Mouse (Mus musculus) heart, postnatal 14 days (tissue): ENCODE measurements around the gene Syn3. TPM values are rescaled to one million over a fixed set of nuclear protein-coding genes. Genes with fewer than 3 reads are reported as not detected.
A peak's percentile ranks its signal among the peaks of the same experiment; 100 is the strongest.
"Not testable (repeated sequence)": the region's sequence is repeated elsewhere in the genome, so short reads cannot be mapped to it uniquely, and the experiment has no call there.

ENCODE experiments used
- DNase-seq, 2 experiments: peaks; one replicate each; pipeline ENCODE4 v3.0.0; 2021 to 2022
- intact Hi-C: fragments of 180-260 bp; cut with DNase I; formaldehyde crosslinking; loops from one replicate; pipeline ENCODE4 v1.15.1; 2025
- total RNA-seq, 2 experiments: library from RNA; stranded (reverse); gene quantifications; 2 replicates each; pipeline ENCODE4 v1.2.3; 2021

Syn3 gene
- total RNA-seq, 2 experiments from 2014 or later, result 0.32 to 0.36 TPM

- intact Hi-C loops, DNase-seq: not testable (repeated sequence)
Measured at GRCm38 (mm10) chr10:86378803-86379202, 119.9 kb downstream of the Syn3 start.

- DNase-seq, result no peak
- intact Hi-C loops, result no loop called here
Measured at GRCm38 (mm10) chr10:86376392-86377185, 122.1 kb downstream of the Syn3 start.

- intact Hi-C loops, result no loop called here
- peak in 1 of 2 experiments; percentile 28 for DNase-seq
Measured at GRCm38 (mm10) chr10:86375903-86376302, 122.8 kb downstream of the Syn3 start.

- intact Hi-C loops, result no loop called here
- DNase-seq, result no peak
Measured at GRCm38 (mm10) chr10:86374061-86374460, 124.6 kb downstream of the Syn3 start.

- intact Hi-C loops, result no loop called here
- no peak for DNase-seq
Measured at GRCm38 (mm10) chr10:86371561-86371960, 127.1 kb downstream of the Syn3 start.

GRCm38 (mm10) chr10:86369346-86369745 is 129.3 kb downstream of the Syn3 start:
- no peak for DNase-seq
- intact Hi-C loops, result no loop called here

- intact Hi-C loops, result no loop called here
- peak in 1 of 2 experiments; percentile 40 for DNase-seq
Measured at GRCm38 (mm10) chr10:86368811-86369210, 129.9 kb downstream of the Syn3 start.

- intact Hi-C loops, result no loop called here
Measured at GRCm38 (mm10) chr10:86367346-86367745, 131.3 kb downstream of the Syn3 start.

GRCm38 (mm10) chr10:86365632-86366092 is 133.0 kb downstream of the Syn3 start:
- peak; percentile 75 to 81 for DNase-seq
- intact Hi-C loops, result no loop called here

More at GRCm38 (mm10) chr10:86367346-86367745, 131.3 kb downstream of the Syn3 start:
- DNase-seq, result no peak

- intact Hi-C loops, result no loop called here
- DNase-seq, result no peak
Measured at GRCm38 (mm10) chr10:86363669-86364309, 134.9 kb downstream of the Syn3 start.

- no peak for DNase-seq
- intact Hi-C loops, result no loop called here
Measured at GRCm38 (mm10) chr10:86359699-86360098, 139.0 kb downstream of the Syn3 start.

- intact Hi-C loops, result no loop called here
Measured at GRCm38 (mm10) chr10:86359208-86359607, 139.5 kb downstream of the Syn3 start.

GRCm38 (mm10) chr10:86358307-86358975 is 140.3 kb downstream of the Syn3 start:
- DNase-seq, result no peak
- intact Hi-C loops, result no loop called here

More at GRCm38 (mm10) chr10:86359208-86359607, 139.5 kb downstream of the Syn3 start:
- DNase-seq, result no peak

GRCm38 (mm10) chr10:86356819-86357563 is 141.7 kb downstream of the Syn3 start:
- intact Hi-C loops, result loop anchor here (1.0 kb wide), 1 partner anchor 34 kb away; no protein-coding TSS in a partner anchor
- DNase-seq, result no peak

- intact Hi-C loops, result no loop called here
Measured at GRCm38 (mm10) chr10:86352521-86352920, 146.2 kb downstream of the Syn3 start.

GRCm38 (mm10) chr10:86351287-86351686 is 147.4 kb downstream of the Syn3 start:
- DNase-seq, result no peak
- intact Hi-C loops, result no loop called here

More at GRCm38 (mm10) chr10:86352521-86352920, 146.2 kb downstream of the Syn3 start:
- DNase-seq, result no peak

- intact Hi-C loops, result loop anchor here (5.0 kb wide), 1 partner anchor 106 kb away; no protein-coding TSS in a partner anchor
Measured at GRCm38 (mm10) chr10:86346235-86346840, 152.4 kb downstream of the Syn3 start.

GRCm38 (mm10) chr10:86345645-86346044 is 153.1 kb downstream of the Syn3 start:
- DNase-seq, result no peak
- intact Hi-C loops, result loop anchor here (5.0 kb wide), 1 partner anchor 107 kb away; no protein-coding TSS in a partner anchor

More at GRCm38 (mm10) chr10:86346235-86346840, 152.4 kb downstream of the Syn3 start:
- DNase-seq, result no peak

GRCm38 (mm10) chr10:86344654-86345053 is 154.0 kb downstream of the Syn3 start:
- intact Hi-C loops, result loop anchor here (5.0 kb wide), 2 partner anchors 108 to 277 kb away; no protein-coding TSS in a partner anchor
- no peak for DNase-seq
